Mouse (Mus musculus): ENCODE data around the gene Grb7. TPM values are rescaled to one million over a fixed set of nuclear protein-coding genes. Genes with fewer than 3 reads are reported as not detected.

Grb7 gene
- total and polyA plus RNA-seq, 3 experiments: 4.5 to 11.5 (median 8.0) TPM

GRCm38 (mm10) chr11:98491571-98491970 lies 45.4 kb downstream of the Grb7 start (continued):
- TF ChIP-seq SMC3 (IDR thresholded peaks at IDR 0.05; ENCODE audit: low read depth, low read length): no peak
- no peak for TF ChIP-seq MAFK (IDR thresholded peaks at IDR 0.05; ENCODE audit: insufficient replicate concordance, low read length)
- no peak for TF ChIP-seq ZC3H11A (IDR thresholded peaks at IDR 0.05; ENCODE audit: low read depth, low read length)
- TF ChIP-seq BHLHE40 (IDR thresholded peaks at IDR 0.05; ENCODE audit: low read depth, low read length): 0 out of 2 replicates have a peak, but pooled peaks have one; percentile 40
- no peak for TF ChIP-seq GABPA (IDR thresholded peaks at IDR 0.05; ENCODE audit: insufficient replicate concordance, low read depth, low read length)
- no peak for TF ChIP-seq MAX (IDR thresholded peaks at IDR 0.05; ENCODE audit: low read length)
- no peak for TF ChIP-seq NRF1 (IDR thresholded peaks at IDR 0.05; ENCODE audit: low read depth, low read length)
- TF ChIP-seq CTCF (conservative IDR thresholded peaks at IDR 0.05 in 1 of 2, IDR thresholded peaks at IDR 0.05 in 1 of 2; ENCODE audit: low read depth in 2 of 2, low read length in 2 of 2): no peak
- TF ChIP-seq IRF4 (IDR thresholded peaks at IDR 0.05; ENCODE audit: low read depth, low read length): peak; percentile 27; the same call in 1 of the 2 replicates
- TF ChIP-seq KAT2A (IDR thresholded peaks at IDR 0.05; ENCODE audit: insufficient replicate concordance, low read length): no peak
- peak; percentile 27; the same call in 1 of the 2 replicates for TF ChIP-seq TCF12 (IDR thresholded peaks at IDR 0.05; ENCODE audit: low read depth, low read length)
- no peak for TF ChIP-seq MAZ (IDR thresholded peaks at IDR 0.05; ENCODE audit: low read depth, low read length)

GRCm38 (mm10) chr11:98492959-98493358 lies 46.8 kb downstream of the Grb7 start:
- H3K79me2 ChIP-seq (replicated peaks; ENCODE audit: control insufficient read depth, extremely low read depth, insufficient read depth, poor library complexity, severe bottlenecking): peaks cover 51% of the 10 kb centered on the region
- H3K9ac ChIP-seq (ENCODE audit: insufficient read depth, low read depth): peak overlapping the region; percentile 51
- peak overlapping the region in 1 of 3 experiments; percentile 33 for H3K4me3 ChIP-seq (replicated peaks in 1 of 3; ENCODE audit: low read depth in 2 of 3, low read length in 2 of 3, poor library complexity in 1 of 3)
- H3K36me3 ChIP-seq (replicated peaks in 1 of 2; ENCODE audit: control insufficient read depth in 1 of 2, insufficient read depth in 1 of 2, low read length in 1 of 2): peaks cover 24 to 39% of the 10 kb centered on the region in 2 experiments
- DNase-seq (ENCODE audit: extremely low read depth): peak; percentile 93
- H3K27me3 ChIP-seq (replicated peaks): no peaks in the 10 kb centered on the region
- in situ Hi-C loops (cut with MboI; ENCODE audit: low pct_ligation_motif_present, low pct_unique_long_range_greater_than_20kb, low sequenced_read_pairs): no loop called here
- dilution Hi-C loops (cut with MboI; ENCODE audit: extremely low pct_ligation_motif_present, extremely low pct_unique_long_range_greater_than_20kb, low sequenced_read_pairs): no loop called here
- H3K4me1 ChIP-seq (ENCODE audit: control insufficient read depth in 1 of 2, insufficient read depth in 2 of 2): peaks cover 35 to 98% of the 10 kb centered on the region in 2 experiments
- H3K9me3 ChIP-seq (replicated peaks; ENCODE audit: low read length): no peaks in the 10 kb centered on the region
- H3K27ac ChIP-seq (ENCODE audit: insufficient read depth, low read depth): peak overlapping the region; percentile 95
- H3K4me2 ChIP-seq (ENCODE audit: insufficient read depth, low read depth, poor library complexity, severe bottlenecking): peak overlapping the region; percentile 53
- TF ChIP-seq MXI1 (IDR thresholded peaks at IDR 0.05; ENCODE audit: low read depth, low read length): peak; percentile 77; the same call in 1 of the 2 replicates
- TF ChIP-seq EP300 (IDR thresholded peaks at IDR 0.05; ENCODE audit: low read length): peak; percentile 96
- 0 out of 2 replicates have a peak, but pooled peaks have one; percentile 76 for TF ChIP-seq CHD2 (IDR thresholded peaks at IDR 0.05; ENCODE audit: low read length)
- TF ChIP-seq RAD21 (IDR thresholded peaks at IDR 0.05; ENCODE audit: low read depth, low read length): no peak; the same call in none of the 2 replicates
- TF ChIP-seq TBP (conservative IDR thresholded peaks at IDR 0.05; ENCODE audit: low read depth, low read length): peak; percentile 53; the same call in 1 of the 2 replicates
- no peak; the same call in 1 of the 2 replicates for TF ChIP-seq RCOR1 (conservative IDR thresholded peaks at IDR 0.05; ENCODE audit: low read depth, low read length)
- TF ChIP-seq MAZ (IDR thresholded peaks at IDR 0.05; ENCODE audit: low read depth, low read length): peak; percentile 79; the same call in 1 of the 2 replicates
- peak; percentile 65; the same call in 1 of the 2 replicates for TF ChIP-seq JUND (conservative IDR thresholded peaks at IDR 0.05; ENCODE audit: low read depth, low read length)
- TF ChIP-seq ELF1 (IDR thresholded peaks at IDR 0.05; ENCODE audit: low read depth, low read length): peak; percentile 79
- TF ChIP-seq HCFC1 (IDR thresholded peaks at IDR 0.05; ENCODE audit: low read depth, low read length): peak; percentile 52; the same call in 1 of the 2 replicates
- peak; percentile 82; the same call in 1 of the 2 replicates for TF ChIP-seq SIN3A (IDR thresholded peaks at IDR 0.05; ENCODE audit: low read length)
- peak; percentile 95 for TF ChIP-seq MYC (IDR thresholded peaks at IDR 0.05; ENCODE audit: low read depth, low read length)
- no peak for TF ChIP-seq CTCF (conservative IDR thresholded peaks at IDR 0.05 in 1 of 2, IDR thresholded peaks at IDR 0.05 in 1 of 2; ENCODE audit: low read depth in 2 of 2, low read length in 2 of 2)
- peak; percentile 96 for TF ChIP-seq TCF12 (IDR thresholded peaks at IDR 0.05; ENCODE audit: low read depth, low read length)
- TF ChIP-seq ZMIZ1 (IDR thresholded peaks at IDR 0.05; ENCODE audit: low read depth, low read length): 0 out of 2 replicates have a peak, but pooled peaks have one; percentile 21
- peak; percentile 24 for TF ChIP-seq SMC3 (IDR thresholded peaks at IDR 0.05; ENCODE audit: low read depth, low read length)
- no peak; the same call in 1 of the 2 replicates for TF ChIP-seq POLR2A (IDR thresholded peaks at IDR 0.05; ENCODE audit: low read depth, low read length)
- peak; percentile 62 for TF ChIP-seq JUN (IDR thresholded peaks at IDR 0.05; ENCODE audit: insufficient read depth, low read depth, low read length)
- peak; percentile 96 for TF ChIP-seq ETS1 (conservative IDR thresholded peaks at IDR 0.05; ENCODE audit: low read depth, low read length)
- TF ChIP-seq E2F4 (IDR thresholded peaks at IDR 0.05; ENCODE audit: insufficient replicate concordance, low read depth, low read length): no peak
- 0 out of 2 replicates have a peak, but pooled peaks have one; percentile 35 for TF ChIP-seq MAFK (IDR thresholded peaks at IDR 0.05; ENCODE audit: insufficient replicate concordance, low read length)
- TF ChIP-seq NRF1 (IDR thresholded peaks at IDR 0.05; ENCODE audit: low read depth, low read length): no peak
- no peak for TF ChIP-seq UBTF (IDR thresholded peaks at IDR 0.05; ENCODE audit: low read depth, low read length)
- TF ChIP-seq POLR2AphosphoS2 (IDR thresholded peaks at IDR 0.05; ENCODE audit: low read depth, low read length): 0 out of 2 replicates have a peak, but pooled peaks have one; percentile 50
- peak; percentile 93 for TF ChIP-seq MEF2A (IDR thresholded peaks at IDR 0.05; ENCODE audit: borderline replicate concordance, low read depth, low read length)
- TF ChIP-seq IRF4 (IDR thresholded peaks at IDR 0.05; ENCODE audit: low read depth, low read length): peak; percentile 92
- peak; percentile 92 for TF ChIP-seq MAX (IDR thresholded peaks at IDR 0.05; ENCODE audit: low read length)
- TF ChIP-seq ZNF384 (IDR thresholded peaks at IDR 0.05; ENCODE audit: low read depth, low read length): peak; percentile 97
- peak; percentile 99 for TF ChIP-seq BHLHE40 (IDR thresholded peaks at IDR 0.05; ENCODE audit: low read depth, low read length)
- no peak for TF ChIP-seq CHD1 (IDR thresholded peaks at IDR 0.05; ENCODE audit: low read depth, low read length)
- no peak for TF ChIP-seq USF1 (IDR thresholded peaks at IDR 0.05; ENCODE audit: low read depth, low read length)
